Mouse (Mus musculus) G1E (cell line): ENCODE data around the gene Prkar2a.

Source experiments
- CTCF ChIP-seq: IDR thresholded peaks from 2 replicates; pipeline ENCODE4 v1.5.1; 2012; ENCODE audit warnings: low read depth, low read length, inconsistent platforms, mixed read lengths
- GATA1 ChIP-seq: IDR thresholded peaks from 2 replicates; pipeline ENCODE4 v1.6.1; 2012; ENCODE audit warnings: borderline replicate concordance, low read length, inconsistent platforms, mixed read lengths
- POLR2AphosphoS5 ChIP-seq: IDR thresholded peaks from 2 replicates; pipeline ENCODE4 v1.6.1; 2012; ENCODE audit warnings: low read depth, low read length, inconsistent platforms; ENCODE audit not compliant: insufficient replicate concordance
- TAL1 ChIP-seq: conservative IDR thresholded peaks from 2 replicates; pipeline ENCODE4 v1.6.1; 2012; ENCODE audit warnings: low read depth, low read length, inconsistent platforms, mixed read lengths

GRCm38 (mm10) chr9:108799564-108799963 lies 110.5 kb downstream of the Prkar2a start:
- TF ChIP-seq CTCF (no peak), POLR2AphosphoS5 (no peak), GATA1 (no peak), TAL1 (no peak)
